Mouse (Mus musculus): Measurements from ENCODE around the gene Il2ra.

GRCm38 (mm10) chr2:11659263-11659662 is 16.7 kb downstream of the Il2ra start:
- TF ChIP-seq CTCF (IDR thresholded peaks at IDR 0.05; ENCODE audit: extremely low read depth, insufficient read length, insufficient replicate concordance, low read depth, low read length) (no peak), POLR2A (IDR thresholded peaks at IDR 0.05; ENCODE audit: low read depth, low read length) (no peak)
